Mouse (Mus musculus) limb, embryonic 13.5 days (tissue): ENCODE measurements around the gene Odf3. TPM values are rescaled to one million over a fixed set of nuclear protein-coding genes. Genes with fewer than 3 reads are reported as not detected.

ENCODE experiments used
- ATAC-seq: fragments of 200-750 bp; cut with Nextera tagmentation; 2 replicates; pipeline ENCODE4 v1.8.0; 2017; ENCODE audit warnings: low read depth, moderate number of reproducible peaks, moderate TSS enrichment; ENCODE audit not compliant: low FRiP score
- H3K27ac ChIP-seq: fragments of 300-500 bp; sonication (generic); 2 replicates; pipeline ENCODE4 v1.5.1; 2015; ENCODE audit warnings: inconsistent platforms, mild to moderate bottlenecking, moderate library complexity
- H3K27me3 ChIP-seq: fragments of 300-500 bp; sonication (generic); 2 replicates; pipeline ENCODE4 v1.6.1; 2015; ENCODE audit warnings: mild to moderate bottlenecking, inconsistent platforms
- H3K36me3 ChIP-seq: fragments of 300-500 bp; sonication (generic); 2 replicates; pipeline ENCODE4 v1.6.1; 2015; ENCODE audit warnings: inconsistent platforms, mild to moderate bottlenecking, moderate library complexity
- H3K4me1 ChIP-seq: fragments of 300-500 bp; sonication (generic); 2 replicates; pipeline ENCODE4 v1.6.1; 2015; ENCODE audit warnings: inconsistent platforms
- H3K4me2 ChIP-seq: fragments of 300-500 bp; sonication (generic); replicated peaks from 2 replicates; pipeline ENCODE4 v1.6.1; 2015; ENCODE audit warnings: inconsistent platforms, mild to moderate bottlenecking, moderate library complexity
- H3K4me3 ChIP-seq: fragments of 300-500 bp; sonication (generic); 2 replicates; pipeline ENCODE4 v1.5.1; 2015; ENCODE audit warnings: moderate library complexity, mild to moderate bottlenecking, inconsistent platforms
- H3K9ac ChIP-seq: fragments of 300-500 bp; sonication (generic); 2 replicates; pipeline ENCODE4 v1.6.1; 2015; ENCODE audit warnings: mild to moderate bottlenecking, inconsistent platforms
- H3K9me3 ChIP-seq: fragments of 300-500 bp; sonication (generic); 2 replicates; pipeline ENCODE4 v1.6.1; 2016; ENCODE audit warnings: inconsistent platforms
- WGBS: fragments of 180-500 bp; shearing (Covaris S2); methylation state at CpG from one replicate; pipeline ENCODE4 v1.1.7; 2015; 5-methylcytosine and 5-hydroxymethylcytosine counted together
- polyA plus RNA-seq: library from polyadenylated mRNA; unstranded; fragments of >200 nt; fragmentation: Nextera tagmentation; extraction: Ambion mirVana; gene quantifications from 2 replicates; pipeline ENCODE4 v1.2.1, GENCODE M21; 2015

The Odf3 gene
- polyA plus RNA-seq, 1 experiment from 2014 or later = not detected

DNA sequence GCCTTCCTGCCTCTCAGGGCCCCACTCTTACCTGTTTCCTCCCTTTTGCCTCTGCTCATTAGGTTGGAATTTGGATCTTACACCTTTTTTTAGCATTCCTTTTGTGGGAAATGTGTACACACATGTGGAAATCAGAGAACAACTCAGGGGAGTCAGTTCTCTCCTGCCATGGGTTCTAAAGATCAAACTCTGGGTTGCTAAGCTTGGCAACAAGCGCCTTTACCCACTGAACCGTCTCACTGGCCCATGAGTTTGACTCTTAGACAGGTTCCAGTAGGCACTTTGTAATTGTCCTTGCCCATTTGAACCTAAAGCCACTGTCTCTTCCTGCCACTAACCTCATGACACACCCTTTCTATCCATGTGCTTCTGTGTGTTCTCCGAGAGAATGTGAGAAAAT is 47.0 kb downstream of the Odf3 start:
- Histone ChIP-seq H3K4me3 (no peak overlapping the region), H3K9me3 (no peaks in the 10 kb centered on the region), H3K4me2 (no peak overlapping the region), H3K27me3 (no peaks in the 10 kb centered on the region), H3K36me3 (peaks cover 79% of the 10 kb centered on the region), H3K27ac (no peak overlapping the region), H3K9ac (no peak overlapping the region), H3K4me1 (no peaks in the 10 kb centered on the region)
- 92% methylated on average over 3 of the region's 3 CpGs for WGBS
- ATAC-seq = no peak

DNA sequence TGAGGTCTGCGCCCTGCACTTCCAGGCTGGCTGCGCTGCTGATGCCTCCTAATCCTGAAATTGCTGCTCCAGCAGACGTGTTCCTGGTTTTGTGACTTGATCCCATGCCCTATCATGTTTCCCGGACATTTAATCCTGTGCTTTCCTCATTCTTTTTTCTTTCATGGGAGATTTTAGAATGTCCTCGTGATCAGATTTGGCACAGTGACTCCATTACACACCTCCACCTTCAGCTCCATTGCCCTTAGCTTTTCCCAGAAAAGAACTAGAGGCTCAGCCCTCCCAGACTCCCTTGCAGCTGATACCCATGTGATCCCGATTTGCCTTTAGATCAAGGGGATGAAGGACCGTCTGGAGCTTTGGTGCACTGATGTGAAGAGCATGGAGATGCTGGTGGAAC is 50.3 kb downstream of the Odf3 start:
- Histone ChIP-seq H3K36me3 (peaks cover 60% of the 10 kb centered on the region), H3K27me3 (no peaks in the 10 kb centered on the region)
- 84% methylated on average over 7 of the region's 7 CpGs for WGBS

DNA sequence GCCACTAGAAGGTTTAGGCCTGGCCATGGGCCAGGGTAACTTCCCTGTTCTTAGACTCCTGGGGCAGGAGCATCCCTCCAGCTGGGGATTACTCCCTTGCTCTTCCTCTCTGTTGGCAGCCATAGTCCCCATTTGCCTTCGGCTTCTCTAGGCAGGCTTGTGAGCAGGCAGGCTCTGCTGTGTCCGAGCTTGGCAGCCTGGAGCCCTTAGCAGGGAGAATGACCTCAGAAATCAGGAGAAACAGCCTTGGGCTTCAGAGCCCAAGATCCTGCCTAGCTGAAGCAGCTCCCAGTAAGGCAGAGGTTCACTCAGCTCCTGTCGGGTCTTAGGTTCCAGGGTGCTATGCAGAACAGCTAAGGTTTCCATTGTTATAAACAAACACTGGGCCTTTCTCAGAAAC is 51.5 kb downstream of the Odf3 start:
- no peak overlapping the region for H3K4me2 ChIP-seq
- WGBS = 73% methylated on average over 3 of the region's 3 CpGs
- H3K36me3 ChIP-seq = peaks cover 49% of the 10 kb centered on the region

More for the DNA sequence above, 50.3 kb downstream of the Odf3 start:
- no peak for ATAC-seq
- H3K4me2 ChIP-seq = no peak overlapping the region
- 0 out of 2 replicates have a peak, but pooled peaks cover 4% of the 10 kb centered on the region for H3K4me1 ChIP-seq
- no peaks in the 10 kb centered on the region for H3K9me3 ChIP-seq
- no peak overlapping the region for H3K4me3 ChIP-seq
- no peak overlapping the region for H3K27ac ChIP-seq
- H3K9ac ChIP-seq = no peak overlapping the region

DNA sequence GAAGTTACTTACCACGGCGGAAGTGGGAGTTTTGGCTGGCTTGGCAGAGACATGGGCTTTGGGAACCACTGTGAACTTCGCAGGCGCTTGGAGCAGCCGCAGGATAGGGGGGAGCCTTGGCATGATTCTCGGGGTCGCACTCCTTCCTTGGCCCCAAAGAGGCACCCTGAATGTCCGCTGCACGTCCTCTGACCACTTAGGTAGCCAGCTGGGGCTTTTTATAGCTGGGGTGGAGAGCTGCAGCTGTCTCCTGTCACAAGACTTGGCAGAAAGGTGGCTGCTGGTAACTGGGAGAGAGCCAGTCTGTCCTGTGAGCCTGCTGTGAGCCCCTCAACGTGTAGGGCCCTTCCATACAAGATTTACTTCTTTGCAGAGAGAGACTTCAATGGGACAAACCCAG is 52.6 kb downstream of the Odf3 start, which contains the start of gene Cox8b:
Gene Cox8b, minus strand, starts transcription at position 227 of the 400 bp plus-strand sequence.
- Histone ChIP-seq H3K4me2 (no peak within 1 kb of the TSS), H3K27ac (no peak within 1 kb of the TSS), H3K4me3 (no peak within 1 kb of the TSS), H3K9me3 (no peaks in the 10 kb centered on the region), H3K27me3 (no peaks in the 10 kb centered on the region), H3K9ac (no peak within 1 kb of the TSS), H3K36me3 (peaks cover 40% of the 10 kb centered on the region), H3K4me1 (peaks cover 10% of the 10 kb centered on the region; the same call in 1 of the 2 replicates)
- ATAC-seq = no peak
- WGBS = 73% methylated on average over 10 of the region's 10 CpGs

More for the DNA sequence above, 51.5 kb downstream of the Odf3 start:
- H3K4me1 ChIP-seq = peaks cover 10% of the 10 kb centered on the region; the same call in 1 of the 2 replicates
- no peaks in the 10 kb centered on the region for H3K27me3 ChIP-seq
- no peak overlapping the region for H3K27ac ChIP-seq
- no peak overlapping the region for H3K4me3 ChIP-seq
- no peaks in the 10 kb centered on the region for H3K9me3 ChIP-seq
- H3K9ac ChIP-seq = no peak overlapping the region
- ATAC-seq = no peak

Other genes starting within 250 kb of the Odf3 start
- 0.03 TPM in 1 of 2 replicates, not detected in the other for gene Olfr46, start 246.5 kb upstream of the Odf3 start, polyA plus RNA-seq
- gene Olfr61, start 218.8 kb upstream of the Odf3 start, polyA plus RNA-seq = not detected in 2 replicates
- not detected in 2 replicates for gene Olfr53, start 201.4 kb upstream of the Odf3 start, polyA plus RNA-seq
- 0.03 TPM in 2 replicates for gene Olfr539, start 187.9 kb upstream of the Odf3 start, polyA plus RNA-seq
- 0.04 and 0.13 TPM in 2 replicates for gene Olfr45, start 165.9 kb upstream of the Odf3 start, polyA plus RNA-seq
- not detected in 2 replicates for gene Olfr541, start 150.5 kb upstream of the Odf3 start, polyA plus RNA-seq
- gene Cyp2e1, start 84.1 kb upstream of the Odf3 start, polyA plus RNA-seq = not detected in 2 replicates
- 0.67 and 1.1 TPM in 2 replicates for gene Syce1, start 60.0 kb upstream of the Odf3 start, polyA plus RNA-seq
- 2.7 and 3.0 TPM in 2 replicates for gene Zfp941, start 25.6 kb upstream of the Odf3 start, polyA plus RNA-seq
- gene Urah, start 12.8 kb upstream of the Odf3 start, polyA plus RNA-seq = 1.0 and 1.4 TPM in 2 replicates
- not detected in 2 replicates for gene Scgb1c1, start 2.3 kb upstream of the Odf3 start, polyA plus RNA-seq
- not detected in 2 replicates for gene Gm45785, start 8.5 kb downstream of the Odf3 start, polyA plus RNA-seq
- 65.2 and 73.1 TPM in 2 replicates for gene Ric8a, start 9.2 kb downstream of the Odf3 start, polyA plus RNA-seq
- gene Bet1l, start 9.8 kb downstream of the Odf3 start, polyA plus RNA-seq = 59.2 and 63.6 TPM in 2 replicates
- 251 and 252 TPM in 2 replicates for gene Psmd13, start 34.2 kb downstream of the Odf3 start, polyA plus RNA-seq
- 29.6 and 30.1 TPM in 2 replicates for gene Sirt3, start 34.5 kb downstream of the Odf3 start, polyA plus RNA-seq
- gene Cox8b, start 52.6 kb downstream of the Odf3 start, polyA plus RNA-seq = 9.3 and 10.0 TPM in 2 replicates
- gene Nlrp6, start 73.1 kb downstream of the Odf3 start, polyA plus RNA-seq = 0.05 and 0.06 TPM in 2 replicates
- gene Pgghg, start 93.6 kb downstream of the Odf3 start, polyA plus RNA-seq = 25.9 and 28.0 TPM in 2 replicates
- 10.7 and 15.2 TPM in 2 replicates for gene Ifitm5, start 102.5 kb downstream of the Odf3 start, polyA plus RNA-seq
- gene Gm45717, start 108.1 kb downstream of the Odf3 start, polyA plus RNA-seq = not detected in 2 replicates
- gene Ifitm2, start 108.2 kb downstream of the Odf3 start, polyA plus RNA-seq = 1,181 and 1,271 TPM in 2 replicates
- 50.2 and 64.6 TPM in 2 replicates for gene Ifitm1, start 119.4 kb downstream of the Odf3 start, polyA plus RNA-seq
- gene Ifitm3, start 163.0 kb downstream of the Odf3 start, polyA plus RNA-seq = 121 and 130 TPM in 2 replicates
- gene Ifitm6, start 170.1 kb downstream of the Odf3 start, polyA plus RNA-seq = 0.31 TPM in 1 of 2 replicates, not detected in the other
- gene Gm17387, start 181.3 kb downstream of the Odf3 start, polyA plus RNA-seq = not detected in 2 replicates
- 21.5 and 26.9 TPM in 2 replicates for gene B4galnt4, start 213.3 kb downstream of the Odf3 start, polyA plus RNA-seq
- 23.9 and 25.5 TPM in 2 replicates for gene Pkp3, start 230.4 kb downstream of the Odf3 start, polyA plus RNA-seq